Mouse (Mus musculus): ENCODE results near the gene Myh8.
A peak's percentile ranks its signal among the peaks of the same experiment; 100 is the strongest.

The Myh8 gene

GRCm38 (mm10) chr11:67276601-67277174 lies at the start of gene Myh8:
Gene Myh8 (plus strand): TSS chr11:67277124.
- peak; percentile 49 to 77 for DNase-seq

GRCm38 (mm10) chr11:67228731-67229130 lies 48.2 kb upstream of the Myh8 start:
- no peak for DNase-seq

- DNase-seq: no peak
Observed at GRCm38 (mm10) chr11:67229166-67229565, 47.8 kb upstream of the Myh8 start.

GRCm38 (mm10) chr11:67229946-67230345 lies 47.0 kb upstream of the Myh8 start:
- no peak for DNase-seq

- DNase-seq: peak in 1 of 2 experiments; percentile 34
Observed at GRCm38 (mm10) chr11:67235639-67236358, 41.1 kb upstream of the Myh8 start.

- DNase-seq: no peak
Observed at GRCm38 (mm10) chr11:67236799-67237198, 40.1 kb upstream of the Myh8 start.

GRCm38 (mm10) chr11:67237481-67238079 lies 39.3 kb upstream of the Myh8 start, which contains the start of gene Myh4:
Gene Myh4 (plus strand): TSS chr11:67238029.
- DNase-seq: no peak

GRCm38 (mm10) chr11:67241051-67241450 lies 35.9 kb upstream of the Myh8 start:
- no peak for DNase-seq

- peak; percentile 9 to 16 for DNase-seq
Observed at GRCm38 (mm10) chr11:67253691-67254090, 23.2 kb upstream of the Myh8 start.

GRCm38 (mm10) chr11:67257048-67257447 lies 19.9 kb upstream of the Myh8 start:
- no peak for DNase-seq

GRCm38 (mm10) chr11:67260956-67261355 lies 16.0 kb upstream of the Myh8 start:
- no peak for DNase-seq

- DNase-seq: no peak
Observed at GRCm38 (mm10) chr11:67293440-67293839, 16.5 kb downstream of the Myh8 start.

GRCm38 (mm10) chr11:67313733-67314452 lies 37.0 kb downstream of the Myh8 start:
- no peak for DNase-seq

- DNase-seq: no peak
Observed at GRCm38 (mm10) chr11:67321358-67321757, 44.4 kb downstream of the Myh8 start, which contains the start of gene Myh13. Gene Myh13 (plus strand): TSS chr11:67321658.

GRCm38 (mm10) chr11:67326536-67326935 lies 49.6 kb downstream of the Myh8 start:
- no peak for DNase-seq

- no peak for DNase-seq
Observed at GRCm38 (mm10) chr11:67344556-67344955, 67.6 kb downstream of the Myh8 start.

- peak; percentile 76 to 80 for DNase-seq
Observed at GRCm38 (mm10) chr11:67345186-67345855, 68.4 kb downstream of the Myh8 start.

GRCm38 (mm10) chr11:67345856-67346236 lies 68.9 kb downstream of the Myh8 start:
- DNase-seq: no peak

GRCm38 (mm10) chr11:67350153-67350768 lies 73.3 kb downstream of the Myh8 start:
- DNase-seq: peak; percentile 82 to 89

- DNase-seq: no peak
Observed at GRCm38 (mm10) chr11:67353011-67353410, 76.1 kb downstream of the Myh8 start.

GRCm38 (mm10) chr11:67358031-67358430 lies 81.1 kb downstream of the Myh8 start:
- DNase-seq: peak in 1 of 2 experiments; percentile 28

All from cerebellum, postnatal 25 days (tissue).